Mouse (Mus musculus) cerebellum, adult 2 months (tissue): ENCODE measurements around the gene Vmn2r62. TPM values are rescaled to one million over a fixed set of nuclear protein-coding genes. Genes with fewer than 3 reads are reported as not detected.
"Not testable (repeated sequence)": the region's sequence is repeated elsewhere in the genome, so short reads cannot be mapped to it uniquely, and the experiment has no call there.

ENCODE experiments used
- DNase-seq, 2 experiments: peaks; one replicate each; pipeline ENCODE4 v3.0.0; 2021
- H3K27ac ChIP-seq: fragments of 200-500 bp; 2 replicates; pipeline ENCODE4 v1.5.1; 2012; ENCODE audit warnings: low read length, control low read depth, inconsistent platforms; ENCODE audit not compliant: insufficient read depth
- H3K27me3 ChIP-seq: fragments of 200-500 bp; 2 replicates; pipeline ENCODE4 v1.6.1; 2012; ENCODE audit warnings: inconsistent platforms, mild to moderate bottlenecking, low read length, moderate library complexity; ENCODE audit not compliant: control insufficient read depth, insufficient read depth
- H3K4me1 ChIP-seq: fragments of 200-500 bp; 2 replicates; pipeline ENCODE4 v1.6.1; 2011; ENCODE audit warnings: low read length; ENCODE audit not compliant: control insufficient read depth, insufficient read depth
- H3K4me3 ChIP-seq: fragments of 200-500 bp; replicated peaks from 2 replicates; pipeline ENCODE3; 2011; ENCODE audit warnings: mild to moderate bottlenecking, low read depth, low read length, control low read depth; ENCODE audit not compliant: insufficient read depth
- CTCF ChIP-seq: fragments of 200-500 bp; IDR thresholded peaks from 2 replicates; pipeline ENCODE4 v1.5.1; 2011; ENCODE audit warnings: low read depth, mild to moderate bottlenecking, control low read depth, low read length, moderate library complexity, borderline replicate concordance; ENCODE audit not compliant: insufficient read depth
- POLR2A ChIP-seq: fragments of 200-500 bp; IDR thresholded peaks from 2 replicates; pipeline ENCODE4 v1.6.1; 2011; ENCODE audit warnings: low read length, control low read depth, borderline replicate concordance; ENCODE audit not compliant: insufficient read depth
- WGBS: fragments of 180-500 bp; shearing (Covaris S2); methylation state at CpG from one replicate; pipeline ENCODE4 v1.1.7; 2018; 5-methylcytosine and 5-hydroxymethylcytosine counted together
- polyA plus RNA-seq: library from polyadenylated mRNA; depleted of rRNA; stranded (reverse); fragments of >200 nt; gene quantifications from 2 replicates; pipeline ENCODE4 v1.2.3, GENCODE M21; 2012; rRNA removed

Gene Vmn2r62
- polyA plus RNA-seq: not detected in 2 replicates

GRCm38 (mm10) chr7:42793425-42793824, at the start of gene Vmn2r62:
Gene Vmn2r62 (minus strand): TSS chr7:42793525.
- not testable (repeated sequence) for H3K27me3 ChIP-seq, H3K27ac ChIP-seq, H3K4me3 ChIP-seq, H3K4me1 ChIP-seq, DNase-seq
- WGBS: no CpG with 5 or more reads among the region's 1 CpGs

GRCm38 (mm10) chr7:42838366-42838765, 45.0 kb upstream of the Vmn2r62 start:
- not testable (repeated sequence) for H3K27ac ChIP-seq, DNase-seq, H3K4me1 ChIP-seq, H3K4me3 ChIP-seq, H3K27me3 ChIP-seq

GRCm38 (mm10) chr7:42832221-42832620, 38.9 kb upstream of the Vmn2r62 start:
- TF ChIP-seq POLR2A (no peak), CTCF (no peak)
- Histone ChIP-seq H3K4me1 (no peaks in the 10 kb centered on the region), H3K27me3 (no peaks in the 10 kb centered on the region), H3K27ac (no peak overlapping the region), H3K4me3 (no peak overlapping the region)
- no peak for DNase-seq
- WGBS: 63% methylated on average over 3 of the region's 3 CpGs

GRCm38 (mm10) chr7:42749836-42750235, 43.5 kb downstream of the Vmn2r62 start:
- WGBS: 59% methylated on average over 20 of the region's 20 CpGs
- no peak overlapping the region for H3K4me3 ChIP-seq
- no peak for TF ChIP-seq CTCF
- no peak for TF ChIP-seq POLR2A
- no peak overlapping the region for H3K27ac ChIP-seq
- H3K27me3 ChIP-seq: no peaks in the 10 kb centered on the region
- no peak for DNase-seq
- H3K4me1 ChIP-seq: no peaks in the 10 kb centered on the region

GRCm38 (mm10) chr7:42738536-42739210, 54.7 kb downstream of the Vmn2r62 start:
- H3K27ac ChIP-seq: no peak overlapping the region
- 82% methylated on average over 10 of the region's 10 CpGs for WGBS
- no peaks in the 10 kb centered on the region for H3K27me3 ChIP-seq
- no peaks in the 10 kb centered on the region for H3K4me1 ChIP-seq
- TF ChIP-seq POLR2A (no peak), CTCF (no peak)
- no peak for DNase-seq
- no peak overlapping the region for H3K4me3 ChIP-seq

GRCm38 (mm10) chr7:42726917-42727316, 66.4 kb downstream of the Vmn2r62 start, which contains the start of gene Gm17067:
Gene Gm17067 (minus strand): TSS chr7:42727017.
- H3K4me1 ChIP-seq, DNase-seq, H3K4me3 ChIP-seq, H3K27me3 ChIP-seq, H3K27ac ChIP-seq: not testable (repeated sequence)
- WGBS: 85% methylated on average over 4 of the region's 4 CpGs

Other genes with a start within 250 kb of the Vmn2r62 start
- gene Gm21028, start 214.9 kb downstream of the Vmn2r62 start, polyA plus RNA-seq: not detected in 2 replicates
- 0.49 and 0.57 TPM in 2 replicates for gene Zfp977, start 201.0 kb downstream of the Vmn2r62 start, polyA plus RNA-seq
- gene Zfp976, start 150.9 kb downstream of the Vmn2r62 start, polyA plus RNA-seq: 1.2 TPM in 2 replicates
- 3.7 and 3.9 TPM in 2 replicates for gene Zfp975, start 100.8 kb downstream of the Vmn2r62 start, polyA plus RNA-seq
- gene Gm17067, start 66.5 kb downstream of the Vmn2r62 start, polyA plus RNA-seq: not detected in 2 replicates
- not detected in 2 replicates for gene Gm2381, start 73.7 kb upstream of the Vmn2r62 start, polyA plus RNA-seq
- not detected in 2 replicates for gene Vmn2r63, start 140.3 kb upstream of the Vmn2r62 start, polyA plus RNA-seq
- not detected in 2 replicates for gene Gm9268, start 225.2 kb upstream of the Vmn2r62 start, polyA plus RNA-seq